Mouse (Mus musculus) mature B cell (primary cell): ENCODE measurements around the gene Tmub2.

ENCODE experiments used
- in situ Hi-C: fragments of 300-500 bp; cut with MboI; formaldehyde crosslinking; loops from 2 replicates; pipeline ENCODE4 v1.14.3; 2019

Tmub2 gene

DNA sequence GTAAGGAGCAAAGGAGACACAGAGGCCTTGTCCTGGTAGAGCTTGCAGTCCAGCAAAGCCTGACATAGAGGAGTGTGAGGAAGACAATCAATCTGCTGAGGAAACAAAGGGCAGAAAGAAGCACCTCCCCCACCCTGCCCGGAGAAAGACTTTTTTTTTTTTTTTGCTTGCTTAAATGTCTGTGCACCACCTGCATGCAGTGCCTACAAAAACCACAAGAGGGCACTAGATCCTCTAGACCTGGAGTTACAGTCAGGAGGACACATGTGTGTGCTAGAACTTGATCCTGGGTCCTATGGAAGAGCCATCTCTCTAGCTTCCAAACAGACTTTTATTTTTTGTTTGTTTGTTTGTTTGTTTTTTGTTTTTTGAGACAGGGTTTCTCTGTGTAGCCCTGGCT, 15.1 kb downstream of the Tmub2 start:
- in situ Hi-C loops: loop anchor here (5.0 to 25.0 kb wide), 2 partner anchors 132 to 863 kb away; partner anchors contain the start of genes Grn, Ifi35, Ptges3l and Rpl27

GRCm38 (mm10) chr11:102304141-102304540, 19.4 kb downstream of the Tmub2 start:
- in situ Hi-C loops: loop anchor here (5.0 kb wide), 1 partner anchor 128 kb away; the partner anchor contains the start of gene Grn

DNA sequence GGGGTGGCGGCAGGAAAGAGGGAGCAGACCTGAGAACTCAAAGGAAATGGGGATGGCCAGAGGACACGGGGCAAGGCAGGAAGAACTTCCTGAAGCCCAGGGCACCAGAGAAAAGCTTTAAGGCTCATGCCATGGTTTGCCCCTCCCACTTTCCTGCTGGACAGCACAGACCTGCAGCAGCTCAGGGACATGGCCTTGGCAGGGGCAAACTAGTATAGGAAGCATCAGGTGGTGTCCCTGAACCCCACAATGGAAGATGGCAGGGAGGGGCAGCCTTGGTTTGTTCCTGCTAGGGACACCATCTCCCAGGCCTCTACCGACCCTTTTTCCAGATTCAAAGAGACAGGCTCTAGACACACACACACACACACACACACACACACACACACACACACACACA, 20.6 kb downstream of the Tmub2 start:
- in situ Hi-C loops: no loop called here

GRCm38 (mm10) chr11:102308104-102308503, 23.4 kb downstream of the Tmub2 start:
- in situ Hi-C loops: no loop called here

DNA sequence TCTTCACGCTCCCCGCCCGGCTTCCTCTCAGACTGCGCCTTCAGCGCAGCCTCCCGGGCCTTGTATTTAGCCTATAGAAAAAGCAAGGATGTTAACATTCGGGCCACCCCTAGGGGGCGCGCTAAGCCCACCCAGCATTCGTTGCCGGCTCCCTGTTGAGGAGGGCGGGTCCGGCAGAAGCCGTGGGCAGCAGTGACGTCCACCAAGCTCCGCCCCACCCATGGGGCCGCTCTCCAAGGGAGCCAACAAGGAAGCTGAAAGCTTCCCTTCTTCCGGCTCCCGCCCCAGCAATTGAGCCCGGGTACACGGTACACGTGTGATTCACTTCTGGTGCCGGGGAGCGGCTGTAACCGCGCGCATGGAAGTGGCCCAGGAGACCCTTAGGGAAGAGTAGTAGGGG, 24.2 kb downstream of the Tmub2 start:
- in situ Hi-C loops: no loop called here

- in situ Hi-C loops: no loop called here
Observed at GRCm38 (mm10) chr11:102309821-102310617, 25.3 kb downstream of the Tmub2 start.

DNA sequence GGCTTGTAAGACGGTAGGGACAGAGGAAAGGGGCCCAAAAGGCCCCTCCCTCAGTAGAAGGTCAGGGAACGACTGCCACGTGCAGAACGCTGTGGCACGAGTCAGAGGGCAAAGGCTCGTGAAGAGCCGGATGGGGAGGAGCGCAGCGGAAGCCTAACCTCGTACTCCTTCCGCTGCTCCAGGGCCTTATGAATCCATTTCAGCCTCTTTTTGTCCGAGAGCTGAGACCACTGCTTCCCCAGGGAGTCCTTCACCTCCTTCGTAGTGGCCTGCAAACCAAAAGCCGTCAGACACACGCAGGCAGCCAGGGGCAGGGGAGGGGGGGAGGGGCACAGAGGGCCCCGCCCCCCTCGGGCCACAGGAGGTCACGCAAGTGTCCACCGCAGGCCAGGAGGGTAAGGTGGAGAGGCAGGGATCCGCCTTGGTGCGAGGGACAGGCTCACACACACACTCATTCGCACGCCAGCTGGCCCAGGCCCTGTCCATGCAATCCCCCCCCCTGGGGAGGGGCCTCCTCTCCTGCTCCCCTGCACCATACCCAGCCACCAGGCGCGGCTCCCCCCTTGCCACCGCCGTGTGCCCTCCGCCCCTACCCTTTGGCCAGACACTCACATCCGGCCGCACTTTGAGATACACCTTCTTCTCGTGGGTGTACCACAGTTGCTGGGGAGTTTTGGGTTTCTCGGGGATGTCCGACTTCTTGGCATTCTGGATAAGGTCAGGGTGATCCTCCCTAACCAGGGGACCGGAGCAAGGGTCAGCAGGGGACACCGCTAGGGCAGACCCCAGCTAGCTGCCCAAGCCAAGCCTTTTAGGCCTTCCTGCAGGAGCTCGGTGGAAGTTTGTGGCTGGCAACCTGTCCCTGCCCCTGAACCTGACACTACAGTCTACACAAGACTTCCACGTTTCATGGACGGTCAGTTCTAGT, 26.3 kb downstream of the Tmub2 start:
- in situ Hi-C loops: no loop called here

DNA sequence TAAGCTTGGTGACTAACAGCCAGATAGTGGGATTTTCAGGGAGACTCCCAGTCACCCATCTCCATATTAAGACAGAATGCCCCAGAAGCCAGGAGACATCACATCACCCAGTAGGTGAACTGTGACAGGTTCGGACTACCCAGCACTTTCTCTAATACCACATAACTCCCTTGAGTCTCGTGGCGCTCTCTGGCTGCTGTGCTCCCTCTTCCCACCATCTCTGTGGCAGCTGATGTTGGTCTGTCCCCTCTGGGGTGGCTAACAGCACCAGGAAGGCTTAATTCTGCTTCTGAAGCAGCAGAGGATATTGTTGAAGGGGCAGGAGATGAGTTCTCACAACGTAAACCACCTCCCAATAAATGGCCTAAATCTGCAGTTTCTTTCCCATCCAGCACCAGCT, 27.2 kb downstream of the Tmub2 start:
- in situ Hi-C loops: no loop called here

- in situ Hi-C loops: no loop called here
Observed at GRCm38 (mm10) chr11:102312586-102312985, 27.9 kb downstream of the Tmub2 start.

DNA sequence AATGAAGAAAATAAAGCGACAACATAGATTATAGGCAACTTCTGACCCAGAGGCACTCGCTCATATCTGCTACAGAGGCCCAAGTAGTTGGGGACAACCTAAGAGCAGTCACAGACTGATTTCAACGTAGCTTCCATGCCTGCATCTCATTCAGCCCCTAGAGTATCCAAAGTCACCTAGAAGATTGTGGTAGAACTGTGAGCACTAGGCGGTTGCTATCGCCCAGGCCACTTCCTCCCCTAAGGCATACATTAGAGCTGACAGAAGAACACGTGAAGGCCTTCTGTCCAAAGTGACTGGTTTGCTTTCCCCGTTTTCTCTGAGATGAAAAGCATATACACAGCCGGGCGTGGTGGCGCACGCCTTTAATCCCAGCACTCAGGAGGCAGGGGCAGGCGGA, 29.6 kb downstream of the Tmub2 start:
- in situ Hi-C loops: no loop called here

DNA sequence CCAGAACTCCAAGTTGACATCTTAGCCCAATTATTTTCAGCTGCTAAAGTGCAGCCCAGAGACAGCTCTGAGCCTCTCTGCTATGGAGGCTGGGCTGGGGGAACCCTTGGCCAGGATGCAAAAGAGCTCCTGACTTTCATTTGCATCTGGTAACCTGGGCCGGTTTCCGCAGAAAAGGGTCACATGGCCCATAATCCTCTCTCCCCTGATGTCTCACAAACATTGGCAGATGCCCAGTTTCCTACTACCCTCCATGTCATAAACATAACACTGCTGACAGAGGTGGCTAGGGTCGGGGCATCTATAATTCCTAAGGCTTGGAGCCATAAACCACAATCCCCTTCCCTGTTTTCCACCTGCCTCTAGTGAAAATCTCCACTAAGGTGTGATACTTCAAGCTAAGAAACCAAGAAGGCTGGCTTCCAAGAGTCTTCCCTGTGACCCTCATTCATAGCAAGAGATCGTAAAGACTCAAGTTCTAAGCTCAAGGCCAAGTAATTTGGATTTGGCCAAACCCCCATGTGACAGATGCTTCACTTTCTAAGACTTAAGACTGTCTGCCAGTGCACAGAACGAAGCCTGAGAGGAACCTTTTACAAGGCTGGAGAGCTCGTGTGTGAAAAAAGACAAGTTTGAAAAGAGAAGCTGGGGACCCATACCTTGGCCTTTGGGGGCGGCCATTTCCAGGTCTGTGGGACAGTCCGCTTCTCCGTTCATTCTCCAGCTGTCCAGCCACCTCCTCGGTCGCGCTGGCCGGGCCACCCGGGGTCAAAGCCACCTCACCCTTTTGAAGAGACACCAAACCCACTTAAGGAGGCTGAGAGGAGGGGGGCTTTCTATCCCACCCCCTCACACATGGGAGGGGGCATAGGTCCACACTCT, 31.2 kb downstream of the Tmub2 start:
- in situ Hi-C loops: no loop called here

DNA sequence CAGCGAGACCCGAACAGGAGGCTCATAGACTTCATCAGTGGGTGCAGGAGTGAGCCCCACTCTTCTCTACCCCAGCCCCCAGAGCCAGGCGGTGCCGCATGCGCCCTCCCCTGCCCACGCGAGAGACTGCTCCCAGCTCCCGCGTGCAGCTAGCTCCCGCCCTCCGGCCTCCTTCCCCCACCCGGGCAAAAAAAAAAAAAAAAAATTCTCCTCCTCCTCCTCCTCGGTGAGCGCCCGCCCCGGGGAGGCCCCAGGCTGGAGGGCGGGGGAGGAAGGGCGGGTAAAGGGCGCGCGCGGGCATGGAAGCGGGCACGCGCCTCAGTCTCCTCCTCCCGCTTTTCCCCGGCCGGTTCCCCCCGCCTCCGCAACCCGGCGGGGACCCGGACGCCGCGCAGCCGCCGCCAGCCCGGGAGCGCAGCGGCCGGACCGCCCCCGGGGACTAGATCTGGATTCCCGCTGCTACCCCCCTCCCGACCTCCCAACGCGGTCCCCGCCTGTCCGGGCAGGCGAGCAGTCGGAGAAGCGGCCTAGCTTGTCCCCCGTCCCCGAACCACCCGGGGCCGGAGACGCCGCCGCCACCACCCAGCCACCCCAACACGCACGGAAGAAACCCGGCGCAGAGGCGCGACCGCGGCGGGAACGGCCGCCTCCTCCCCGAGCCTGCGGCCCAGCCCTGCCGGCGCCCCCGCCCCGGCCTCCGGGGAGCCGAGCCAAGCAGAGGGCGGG, 32.0 kb downstream of the Tmub2 start:
- in situ Hi-C loops: no loop called here

- in situ Hi-C loops: no loop called here
Observed at GRCm38 (mm10) chr11:102317298-102317900, 32.7 kb downstream of the Tmub2 start.

DNA sequence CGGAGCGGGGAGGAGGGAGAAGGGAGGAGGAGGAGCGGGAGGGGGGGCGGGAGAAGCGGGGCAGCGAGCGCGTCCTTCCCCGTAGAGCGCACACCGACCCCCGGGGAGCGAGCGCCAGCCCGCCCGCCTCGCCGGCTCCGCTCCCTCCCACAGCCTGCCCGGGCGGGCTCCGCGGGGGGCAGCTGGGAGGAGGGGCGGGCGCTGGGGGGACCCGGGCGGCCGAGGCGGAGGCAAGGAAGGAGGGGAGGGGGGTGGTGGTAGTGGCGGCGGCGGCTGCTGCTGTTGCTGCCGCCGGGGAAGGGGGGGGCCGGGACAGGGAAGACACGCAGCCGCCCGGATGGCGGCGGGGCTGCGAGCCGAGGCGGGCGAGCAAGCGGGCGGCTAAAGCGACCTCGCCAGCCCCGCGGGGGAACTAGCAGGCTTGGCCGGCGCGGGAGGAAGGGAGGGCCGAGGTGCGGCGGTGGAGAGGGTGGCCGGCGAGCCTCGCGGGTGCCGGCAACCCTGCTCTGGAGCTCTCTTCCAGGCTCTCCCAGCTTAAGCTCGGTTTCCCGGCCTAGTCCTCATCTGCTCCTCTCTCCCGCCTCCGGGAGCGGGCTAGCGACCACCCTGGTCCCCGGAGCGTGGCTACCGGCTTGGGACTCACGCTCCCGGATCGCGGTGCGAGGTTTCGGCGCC, 33.3 kb downstream of the Tmub2 start:
- in situ Hi-C loops: no loop called here

- in situ Hi-C loops: no loop called here
Observed at GRCm38 (mm10) chr11:102318576-102319409, 34.1 kb downstream of the Tmub2 start.

- in situ Hi-C loops: no loop called here
Observed at GRCm38 (mm10) chr11:102319410-102319792, 34.7 kb downstream of the Tmub2 start, which contains the start of gene Ubtf. TSS of gene Ubtf (minus strand) at chr11:102319742.

DNA sequence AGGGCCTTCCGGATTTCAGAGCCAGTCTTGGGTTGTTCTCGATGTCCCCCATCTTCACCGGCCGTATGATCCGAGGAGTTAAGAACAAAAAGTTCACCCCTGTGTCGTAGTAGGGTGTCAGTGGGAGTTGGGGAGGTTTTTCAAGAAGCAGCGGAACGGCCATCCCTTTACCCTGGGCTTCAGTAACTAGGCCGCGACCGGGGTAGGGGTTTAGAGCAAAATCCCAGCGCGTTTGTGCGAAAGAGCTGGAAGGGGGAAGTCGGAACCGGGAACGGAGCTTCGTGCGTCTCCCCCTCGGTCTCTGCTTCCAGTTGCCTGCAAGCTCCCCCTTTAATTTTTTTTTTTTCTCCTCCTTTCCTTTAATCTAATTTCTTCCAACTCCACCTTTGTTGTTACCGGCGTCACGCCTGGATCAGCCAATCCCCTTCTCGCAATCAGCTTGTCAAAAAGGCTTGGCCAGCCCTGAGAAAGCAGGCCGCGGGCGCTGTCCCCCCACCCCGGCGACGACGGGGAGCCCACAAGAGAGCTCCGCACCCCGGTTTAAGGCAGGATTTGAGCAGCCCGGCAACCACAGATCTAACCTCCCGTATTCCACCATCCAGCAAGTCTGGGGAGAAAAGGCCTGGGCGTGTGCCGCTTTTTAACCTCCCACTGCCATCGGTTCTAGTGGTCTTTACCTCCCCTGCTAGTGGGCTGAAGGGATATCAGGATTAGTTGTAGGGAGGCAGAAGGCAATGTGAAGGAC, 35.4 kb downstream of the Tmub2 start:
- in situ Hi-C loops: loop anchor here (5.0 kb wide), 1 partner anchor 87 kb away; the partner anchor contains the start of gene Slc25a39

DNA sequence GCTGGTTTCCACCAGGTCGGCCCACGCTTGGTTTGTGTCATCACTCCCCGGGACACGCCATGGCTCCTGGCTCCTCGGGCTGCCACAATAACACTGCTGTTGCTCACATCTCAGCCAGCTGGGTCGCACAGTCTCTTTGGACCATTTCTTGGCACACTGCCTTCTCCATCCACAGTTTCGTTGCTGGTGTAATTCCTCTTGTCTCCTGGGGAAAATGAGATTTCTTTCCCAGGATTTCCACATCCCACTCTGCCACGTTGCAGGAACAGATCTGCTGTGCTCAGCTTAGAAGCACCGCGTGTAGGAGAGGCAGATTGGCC, 35.9 kb downstream of the Tmub2 start:
- in situ Hi-C loops: loop anchor here (5.0 kb wide), 1 partner anchor 87 kb away; the partner anchor contains the start of gene Slc25a39
